Mouse (Mus musculus): ENCODE data around the gene Srl. TPM values are rescaled to one million over a fixed set of nuclear protein-coding genes. Genes with fewer than 3 reads are reported as not detected.
"Not testable (repeated sequence)": the region's sequence is repeated elsewhere in the genome, so short reads cannot be mapped to it uniquely, and the experiment has no call there.

The Srl gene
- polyA plus RNA-seq, 1 experiment from 2014 or later = 36.8 TPM

DNA sequence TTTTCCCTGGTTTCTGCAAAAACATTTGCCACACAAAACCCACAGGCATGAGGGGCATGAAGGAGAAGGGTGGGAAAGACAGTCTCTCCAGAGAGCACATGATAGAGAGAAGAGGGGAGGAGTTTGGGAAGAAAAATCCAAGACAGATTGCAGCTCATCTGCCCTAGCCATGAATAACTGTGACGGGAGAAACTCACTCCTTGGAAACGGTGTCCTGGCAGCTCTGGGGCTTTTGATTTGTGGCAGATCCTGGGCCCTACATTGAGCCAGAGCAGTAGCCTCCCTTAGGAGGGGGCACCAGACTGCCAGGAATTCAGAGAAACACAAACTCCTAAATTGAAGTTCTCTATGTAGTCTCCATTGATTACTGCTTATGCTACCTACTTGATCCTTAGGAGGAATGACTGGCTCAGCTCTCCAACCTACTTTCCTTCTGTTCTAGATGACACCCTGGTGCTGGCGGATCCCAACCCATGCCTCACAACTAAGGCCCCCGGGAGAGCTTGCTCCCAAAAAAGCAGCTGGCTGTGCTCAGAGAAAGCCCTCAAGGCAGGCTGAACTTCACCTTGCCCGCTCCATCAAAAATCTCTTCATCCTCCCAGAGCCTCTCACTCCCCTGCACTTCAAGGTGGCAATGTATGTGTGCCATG, 60.9 kb downstream of the Srl start:
- no peak overlapping the region for H3K9ac ChIP-seq
- no peak overlapping the region for H3K4me3 ChIP-seq
- 76% methylated on average over 5 of the region's 5 CpGs for WGBS
- no peak overlapping the region for H3K27ac ChIP-seq
- H3K36me3 ChIP-seq = peaks cover 13% of the 10 kb centered on the region; the same call in 1 of the 2 replicates
- no peak for ATAC-seq (ENCODE audit: insufficient number of reproducible peaks, low FRiP score, low TSS enrichment, low read depth)
- no peaks in the 10 kb centered on the region for H3K4me1 ChIP-seq
- no peak overlapping the region for H3K4me2 ChIP-seq
- no peaks in the 10 kb centered on the region for H3K9me3 ChIP-seq
- H3K27me3 ChIP-seq = no peaks in the 10 kb centered on the region

DNA sequence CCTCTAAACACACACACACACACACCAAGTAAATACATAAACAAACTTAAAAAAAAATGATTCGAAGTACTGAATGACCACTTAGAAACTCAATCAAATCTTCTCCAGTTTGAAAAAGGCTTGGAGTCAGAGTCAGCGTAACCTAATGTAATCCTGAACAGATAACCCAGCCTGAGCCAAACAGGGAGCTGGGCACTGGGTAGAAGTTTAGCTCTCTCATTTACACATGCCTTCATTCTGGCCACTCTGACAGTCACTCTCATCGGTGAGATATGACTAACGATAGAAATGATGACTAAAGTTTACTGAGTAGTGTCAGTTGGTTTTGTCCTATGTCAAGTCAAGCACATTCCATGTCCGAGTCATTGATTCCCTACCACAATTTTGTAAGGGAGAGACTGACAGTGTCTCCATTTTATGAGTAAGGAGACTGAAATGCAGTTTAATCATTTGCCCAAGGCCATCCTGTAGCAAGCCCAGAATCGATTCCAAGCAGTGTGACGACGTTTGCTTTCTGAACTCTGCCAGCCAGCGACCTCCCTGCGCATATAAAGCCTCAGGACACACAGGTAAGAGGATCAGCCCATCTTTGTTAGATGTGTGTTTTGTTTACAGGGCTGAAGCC, 63.9 kb downstream of the Srl start:
- H3K27ac ChIP-seq = no peak overlapping the region
- no peaks in the 10 kb centered on the region for H3K27me3 ChIP-seq
- peaks cover 12% of the 10 kb centered on the region; the same call in 1 of the 2 replicates for H3K4me1 ChIP-seq
- no peak overlapping the region for H3K9ac ChIP-seq
- peaks cover 8% of the 10 kb centered on the region; the same call in 1 of the 2 replicates for H3K36me3 ChIP-seq
- WGBS = 74% methylated on average over 10 of the region's 10 CpGs
- H3K4me3 ChIP-seq = no peak overlapping the region
- ATAC-seq (ENCODE audit: insufficient number of reproducible peaks, low FRiP score, low TSS enrichment, low read depth) = no peak
- no peak overlapping the region for H3K4me2 ChIP-seq
- H3K9me3 ChIP-seq = no peaks in the 10 kb centered on the region

DNA sequence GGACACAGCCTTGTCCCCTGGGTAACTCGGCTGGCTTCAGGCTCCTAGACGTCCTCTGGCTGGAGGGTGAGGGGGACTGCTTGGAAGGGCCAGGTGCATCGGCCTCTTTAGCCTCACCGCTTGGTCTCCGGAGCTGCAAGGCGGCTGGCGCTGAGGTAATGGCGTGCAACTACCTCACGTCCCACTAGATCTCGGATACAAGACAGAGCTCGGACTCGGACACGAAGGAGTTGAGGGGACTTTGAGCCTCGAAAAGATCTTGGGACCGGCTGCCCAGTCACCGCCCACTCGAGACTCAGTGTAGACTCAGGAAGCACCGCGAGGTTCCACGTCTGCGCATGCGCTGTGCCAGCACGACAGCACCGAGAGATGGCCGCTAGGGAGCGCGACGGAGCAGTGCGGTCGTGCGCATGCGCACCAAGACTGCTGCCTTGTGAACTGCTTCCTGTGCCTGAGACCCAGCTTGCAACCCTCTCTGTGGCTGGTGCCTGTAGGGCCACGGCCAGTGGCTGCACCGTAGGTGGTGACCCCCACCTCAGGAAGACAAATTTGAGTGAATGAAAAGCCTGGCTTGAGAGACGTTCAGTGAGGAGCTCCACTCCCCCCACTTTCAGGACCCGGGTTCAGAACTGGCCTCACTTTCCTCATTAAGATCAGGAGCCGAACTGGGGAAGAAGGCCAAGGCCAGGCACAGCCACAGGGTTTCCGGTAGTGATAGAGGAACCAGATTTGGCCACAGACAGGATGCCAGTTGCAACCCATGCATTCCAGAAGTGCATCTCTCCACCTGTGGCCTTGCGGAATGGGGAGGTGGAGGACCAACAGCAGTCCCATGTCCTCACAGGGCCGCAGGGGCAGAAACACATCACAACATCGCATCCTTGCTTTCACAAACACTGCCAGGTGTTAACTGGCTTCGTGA, 66.5 kb downstream of the Srl start:
- H3K4me2 ChIP-seq = peak overlapping the region; percentile 77
- peak overlapping the region; percentile 76 for H3K9ac ChIP-seq
- H3K4me3 ChIP-seq = peak overlapping the region; percentile 57
- H3K27me3 ChIP-seq = no peaks in the 10 kb centered on the region
- no peaks in the 10 kb centered on the region for H3K9me3 ChIP-seq
- no peaks in the 10 kb centered on the region for H3K36me3 ChIP-seq
- peak overlapping the region; percentile 79 for H3K27ac ChIP-seq
- peaks cover 12% of the 10 kb centered on the region; the same call in 1 of the 2 replicates for H3K4me1 ChIP-seq
- WGBS = 16% methylated on average over 42 of the region's 42 CpGs
- peak; percentile 88 for ATAC-seq (ENCODE audit: insufficient number of reproducible peaks, low FRiP score, low TSS enrichment, low read depth)

DNA sequence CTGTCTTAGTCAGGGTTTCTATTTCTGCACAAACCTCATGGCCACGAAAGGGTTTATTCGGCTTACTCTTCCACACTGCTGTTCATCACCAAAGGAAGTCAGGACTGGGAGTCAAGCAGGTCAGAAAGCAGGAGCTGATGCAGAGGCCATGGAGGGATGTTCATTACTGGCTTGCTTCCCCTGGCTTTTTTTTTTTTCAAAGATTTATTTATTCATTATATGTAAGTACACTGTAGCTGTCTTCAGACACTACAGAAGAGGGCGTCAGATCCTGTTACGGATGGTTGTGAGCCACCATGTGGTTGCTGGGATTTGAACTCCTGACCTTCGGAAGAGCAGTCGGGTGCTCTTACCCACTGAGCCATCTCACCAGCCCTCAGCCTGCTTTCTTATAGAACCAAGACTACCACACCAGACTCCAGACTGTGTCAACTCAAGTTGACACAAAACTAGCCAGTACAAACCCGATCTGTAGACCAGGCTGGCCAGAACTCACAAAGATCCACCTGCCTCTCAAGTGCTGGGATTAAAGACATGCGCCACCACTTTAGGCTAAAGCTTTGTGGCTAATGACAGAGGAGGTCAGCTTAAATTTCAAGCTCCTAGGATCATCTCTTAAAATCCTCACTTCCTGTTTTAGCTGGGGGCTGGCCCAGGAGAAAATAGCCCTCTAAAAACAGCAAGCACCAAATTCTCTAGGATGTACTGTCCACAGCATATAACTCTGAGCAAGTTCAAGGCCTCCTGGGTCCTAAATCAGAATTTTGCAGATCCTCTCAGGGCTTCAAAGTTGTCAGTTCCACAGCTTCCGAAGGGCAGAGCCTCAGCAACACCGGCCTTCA, 67.4 kb downstream of the Srl start:
- whole genome bisulfite sequencing = 72% methylated on average over 10 of the region's 10 CpGs

DNA sequence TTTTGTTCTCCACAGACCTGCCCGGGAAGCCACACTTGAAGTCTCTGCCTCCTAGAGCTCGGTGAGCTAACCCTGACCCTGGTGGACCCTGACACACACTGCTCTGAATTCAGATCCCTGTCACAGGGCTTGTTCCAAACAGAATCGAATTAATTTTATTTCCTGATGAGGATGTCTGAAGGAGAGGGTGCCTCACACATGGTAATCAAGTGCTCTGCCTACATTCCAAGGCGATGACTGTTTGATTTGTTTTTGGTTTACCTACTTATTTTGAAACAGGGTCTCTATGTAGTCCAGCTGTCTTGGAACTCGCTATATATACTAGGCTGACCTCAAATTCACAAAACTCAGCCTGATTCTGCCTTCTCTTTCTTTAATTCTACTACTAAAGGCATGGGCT, 68.4 kb downstream of the Srl start:
- Histone ChIP-seq H3K36me3 (no peaks in the 10 kb centered on the region), H3K9me3 (no peaks in the 10 kb centered on the region), H3K27ac (peak overlapping the region; percentile 34; the same call in 1 of the 2 replicates), H3K4me2 (no peak overlapping the region), H3K9ac (no peak overlapping the region), H3K4me3 (no peak overlapping the region), H3K27me3 (no peaks in the 10 kb centered on the region), H3K4me1 (peaks cover 12% of the 10 kb centered on the region; the same call in 1 of the 2 replicates)
- WGBS = 77% methylated on average over 5 of the region's 5 CpGs
- ATAC-seq (ENCODE audit: insufficient number of reproducible peaks, low FRiP score, low TSS enrichment, low read depth) = no peak

More for the DNA sequence above, 67.4 kb downstream of the Srl start:
- not testable (repeated sequence) for H3K9me3 ChIP-seq; H3K27me3 ChIP-seq; H3K36me3 ChIP-seq; ATAC-seq (ENCODE audit: insufficient number of reproducible peaks, low FRiP score, low TSS enrichment, low read depth)
- Histone ChIP-seq H3K4me2 (peak overlapping the region; percentile 77), H3K27ac (peak overlapping the region; percentile 79), H3K4me1 (peaks cover 12% of the 10 kb centered on the region; the same call in 1 of the 2 replicates), H3K9ac (peak overlapping the region; percentile 76), H3K4me3 (peak overlapping the region; percentile 57)

DNA sequence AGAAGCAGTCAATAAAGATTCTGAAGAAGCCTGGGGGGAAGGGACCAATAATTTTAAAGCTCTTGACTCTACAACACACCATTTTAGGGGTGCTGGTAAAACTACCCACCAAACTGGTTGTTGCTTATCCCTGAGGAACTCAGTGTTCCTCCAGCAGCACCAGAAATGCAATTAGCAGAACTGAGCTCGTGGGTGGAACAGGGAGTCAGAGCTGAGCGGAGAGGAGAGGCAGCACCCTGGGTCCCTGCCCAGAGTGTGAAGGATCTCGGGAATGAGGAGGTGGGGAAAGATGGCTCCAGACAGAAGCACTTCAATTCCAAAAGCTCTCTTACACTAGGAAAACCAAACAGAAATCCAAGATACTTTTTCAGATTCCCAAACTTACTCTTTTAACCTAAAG, 68.9 kb downstream of the Srl start:
- H3K9ac ChIP-seq = no peak overlapping the region
- no peaks in the 10 kb centered on the region for H3K9me3 ChIP-seq
- no peak overlapping the region for H3K4me2 ChIP-seq
- H3K36me3 ChIP-seq = no peaks in the 10 kb centered on the region
- 36% methylated on average over 3 of the region's 3 CpGs for WGBS
- H3K4me3 ChIP-seq = no peak overlapping the region
- H3K27me3 ChIP-seq = no peaks in the 10 kb centered on the region
- peaks cover 12% of the 10 kb centered on the region; the same call in 1 of the 2 replicates for H3K4me1 ChIP-seq
- peak overlapping the region; percentile 34; the same call in 1 of the 2 replicates for H3K27ac ChIP-seq
- ATAC-seq (ENCODE audit: insufficient number of reproducible peaks, low FRiP score, low TSS enrichment, low read depth) = no peak

DNA sequence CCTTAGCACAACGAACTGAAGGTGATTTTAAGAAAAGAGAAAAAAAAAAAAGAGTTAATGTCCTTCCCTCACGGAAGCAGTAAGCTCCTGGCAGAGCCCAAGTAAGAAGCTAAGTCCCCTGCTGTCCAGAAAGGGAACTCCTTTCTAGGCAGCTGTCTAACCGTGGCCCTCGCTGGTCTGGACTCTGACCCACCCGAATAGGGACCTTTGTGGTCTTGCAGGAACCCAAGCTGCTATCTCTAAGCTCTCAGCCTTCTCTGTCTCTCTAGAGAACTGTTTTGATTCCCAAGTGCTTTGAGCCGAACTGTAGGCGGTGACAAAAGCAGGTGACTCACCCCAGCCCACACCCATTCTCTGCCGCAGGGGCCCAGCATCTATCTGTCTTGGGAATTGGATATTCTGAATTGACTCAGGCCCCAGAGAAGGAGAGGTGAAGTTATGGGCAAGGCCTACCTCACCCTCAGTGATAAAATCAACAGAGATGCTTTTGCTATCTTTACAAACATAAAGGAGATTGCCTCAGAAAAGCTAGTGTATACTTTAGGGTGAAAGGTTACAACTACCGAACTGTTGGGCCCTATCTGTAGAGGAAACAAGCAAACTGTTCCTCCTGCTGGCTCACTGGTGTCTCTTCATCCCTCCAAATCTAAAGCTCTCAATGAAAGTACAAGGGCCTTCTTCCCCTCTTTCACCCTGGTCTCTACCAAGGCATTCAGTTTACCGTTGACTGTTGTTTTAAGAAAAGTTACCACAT, 71.8 kb downstream of the Srl start:
- no peak for ATAC-seq (ENCODE audit: insufficient number of reproducible peaks, low FRiP score, low TSS enrichment, low read depth)

DNA sequence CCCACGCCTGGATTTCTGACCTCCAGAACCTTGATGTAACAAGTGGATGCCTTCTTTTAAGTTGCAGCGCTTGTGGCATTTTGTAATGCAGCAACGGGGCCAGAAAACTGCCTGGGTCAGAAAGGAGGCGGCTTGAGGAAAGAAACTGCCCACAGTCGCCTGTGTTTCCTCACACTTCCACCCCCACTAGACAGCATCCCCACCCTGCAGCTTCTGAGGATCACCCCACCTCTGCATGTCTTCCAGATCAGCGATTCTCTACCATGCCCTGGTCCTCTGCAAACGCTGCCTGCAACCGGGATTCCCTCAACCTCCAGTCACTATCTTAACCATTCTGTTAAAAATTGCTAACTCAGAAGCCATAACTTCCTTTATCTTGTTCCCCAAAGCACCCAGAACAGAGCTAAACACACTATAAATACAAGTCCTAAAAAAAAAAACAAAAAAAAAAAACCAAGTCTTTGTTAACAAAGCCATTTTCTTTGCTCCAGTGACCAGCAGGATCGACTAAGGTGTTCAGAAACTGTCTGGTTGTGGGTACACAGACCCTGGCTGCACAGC, 77.0 kb downstream of the Srl start:
- H3K27ac ChIP-seq = no peak overlapping the region
- H3K27me3 ChIP-seq = no peaks in the 10 kb centered on the region
- ATAC-seq (ENCODE audit: insufficient number of reproducible peaks, low FRiP score, low TSS enrichment, low read depth) = no peak
- 75% methylated on average over 9 of the region's 9 CpGs for WGBS
- H3K9ac ChIP-seq = no peak overlapping the region
- H3K4me3 ChIP-seq = no peak overlapping the region
- H3K4me1 ChIP-seq = no peaks in the 10 kb centered on the region
- H3K36me3 ChIP-seq = no peaks in the 10 kb centered on the region
- no peak overlapping the region for H3K4me2 ChIP-seq
- H3K9me3 ChIP-seq = no peaks in the 10 kb centered on the region

More for the DNA sequence above, 71.8 kb downstream of the Srl start:
- no peak overlapping the region for H3K9ac ChIP-seq
- H3K9me3 ChIP-seq = no peaks in the 10 kb centered on the region
- no peak overlapping the region for H3K4me2 ChIP-seq
- H3K36me3 ChIP-seq = no peaks in the 10 kb centered on the region
- H3K27ac ChIP-seq = no peak overlapping the region
- no peak overlapping the region for H3K4me3 ChIP-seq
- no peaks in the 10 kb centered on the region for H3K27me3 ChIP-seq
- whole genome bisulfite sequencing = 63% methylated on average over 10 of the region's 10 CpGs
- peaks cover 6% of the 10 kb centered on the region; the same call in 1 of the 2 replicates for H3K4me1 ChIP-seq

DNA sequence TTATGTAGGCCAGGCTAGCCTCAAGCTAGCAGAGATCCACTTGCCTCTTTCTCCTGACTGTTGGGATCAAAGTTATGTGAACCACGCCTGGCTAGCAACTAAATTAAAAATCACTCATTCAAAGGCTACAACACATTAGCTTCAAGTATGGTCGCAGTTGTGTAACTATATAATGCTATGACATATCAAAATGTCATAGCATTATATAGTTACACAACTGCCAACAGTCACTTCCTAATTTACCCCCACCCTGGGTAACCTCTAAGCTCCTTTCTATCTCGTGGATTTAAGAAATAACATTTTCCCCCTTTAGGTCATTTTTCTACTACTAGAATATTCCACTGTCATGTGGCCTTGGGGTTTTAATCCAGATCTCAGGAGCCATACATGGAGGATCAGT, 83.7 kb downstream of the Srl start:
- no peak overlapping the region for H3K9ac ChIP-seq
- no peak overlapping the region for H3K4me2 ChIP-seq
- no peak for ATAC-seq (ENCODE audit: insufficient number of reproducible peaks, low FRiP score, low TSS enrichment, low read depth)
- no peaks in the 10 kb centered on the region for H3K9me3 ChIP-seq
- WGBS = 81% methylated on average over 3 of the region's 3 CpGs
- no peak overlapping the region for H3K4me3 ChIP-seq
- H3K4me1 ChIP-seq = no peaks in the 10 kb centered on the region
- no peaks in the 10 kb centered on the region for H3K36me3 ChIP-seq
- no peak overlapping the region for H3K27ac ChIP-seq
- no peaks in the 10 kb centered on the region for H3K27me3 ChIP-seq

DNA sequence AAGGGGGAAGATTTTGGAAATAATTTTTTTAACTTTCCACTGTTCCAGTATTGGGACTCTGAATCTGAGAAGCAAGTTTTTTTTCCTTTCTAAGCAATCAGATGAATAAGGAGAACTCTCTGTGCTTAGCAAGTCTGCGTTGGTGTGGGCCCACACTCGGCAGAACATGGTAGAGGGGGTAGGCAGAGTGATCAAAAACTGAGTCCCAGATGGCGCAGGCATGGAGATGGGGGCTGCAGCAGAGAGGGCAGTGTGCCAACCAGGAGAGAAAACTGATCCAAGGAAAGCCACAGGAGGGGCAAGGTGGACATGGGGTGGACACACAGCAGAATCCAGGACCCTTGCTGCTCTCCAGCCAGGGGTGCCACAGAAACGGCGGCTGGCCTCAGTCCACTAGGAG, 85.2 kb downstream of the Srl start:
- ATAC-seq (ENCODE audit: insufficient number of reproducible peaks, low FRiP score, low TSS enrichment, low read depth) = no peak
- WGBS = 73% methylated on average over 5 of the region's 5 CpGs

More for the DNA sequence above, 85.2 kb downstream of the Srl start:
- Histone ChIP-seq H3K4me2 (no peak overlapping the region), H3K27ac (no peak overlapping the region), H3K9ac (no peak overlapping the region), H3K4me3 (no peak overlapping the region), H3K36me3 (no peaks in the 10 kb centered on the region), H3K4me1 (no peaks in the 10 kb centered on the region), H3K9me3 (no peaks in the 10 kb centered on the region), H3K27me3 (no peaks in the 10 kb centered on the region)

All from limb, embryonic 15.5 days (tissue).